Mouse (Mus musculus): Measurements from ENCODE around the gene Wwox. TPM values are rescaled to one million over a fixed set of nuclear protein-coding genes. Genes with fewer than 3 reads are reported as not detected.

Gene Wwox
- polyA plus RNA-seq, 1 experiment from 2014 or later = 13.8 TPM

DNA sequence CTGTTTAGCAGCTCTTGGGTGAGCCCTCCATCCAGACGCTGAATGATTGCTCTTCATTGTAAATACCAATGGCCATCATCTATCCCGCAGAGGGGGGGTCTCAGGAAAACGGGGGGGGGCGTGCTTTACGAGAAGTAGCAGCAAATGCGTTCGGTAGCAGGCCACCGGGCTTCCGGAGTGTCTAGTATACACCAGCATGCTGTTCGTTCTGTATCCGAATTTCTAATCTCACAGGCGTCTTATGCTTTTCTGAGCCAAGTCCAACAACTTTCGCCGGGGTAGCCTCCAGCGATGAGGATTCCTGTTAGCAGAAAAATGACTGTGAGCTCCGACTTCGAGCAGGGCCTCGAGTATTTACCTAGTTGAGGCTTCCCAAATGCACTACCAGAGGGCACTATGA is 719.8 kb downstream of the Wwox start:
- no peaks in the 10 kb centered on the region for H3K27me3 ChIP-seq (ENCODE audit: control insufficient read depth, insufficient read depth, low read length)
- H3K4me3 ChIP-seq (ENCODE audit: low read depth, low read length) = no peak overlapping the region
- H3K36me3 ChIP-seq (ENCODE audit: control insufficient read depth, insufficient read depth, low read length) = no peaks in the 10 kb centered on the region
- no peak overlapping the region for H3K9ac ChIP-seq (replicated peaks; ENCODE audit: low read depth, low read length)
- no peak for ATAC-seq (ENCODE audit: low read depth)
- H3K4me2 ChIP-seq (ENCODE audit: low read depth, low read length) = peak overlapping the region; percentile 59
- H3K9me3 ChIP-seq (ENCODE audit: control insufficient read depth, low read length) = no peaks in the 10 kb centered on the region
- H3K27ac ChIP-seq (ENCODE audit: low read depth, low read length) = no peak overlapping the region
- WGBS = 7% methylated on average over 18 of the region's 18 CpGs
- peaks cover 18% of the 10 kb centered on the region; the same call in 1 of the 2 replicates for H3K4me1 ChIP-seq (ENCODE audit: control insufficient read depth, insufficient read depth, low read length)

DNA sequence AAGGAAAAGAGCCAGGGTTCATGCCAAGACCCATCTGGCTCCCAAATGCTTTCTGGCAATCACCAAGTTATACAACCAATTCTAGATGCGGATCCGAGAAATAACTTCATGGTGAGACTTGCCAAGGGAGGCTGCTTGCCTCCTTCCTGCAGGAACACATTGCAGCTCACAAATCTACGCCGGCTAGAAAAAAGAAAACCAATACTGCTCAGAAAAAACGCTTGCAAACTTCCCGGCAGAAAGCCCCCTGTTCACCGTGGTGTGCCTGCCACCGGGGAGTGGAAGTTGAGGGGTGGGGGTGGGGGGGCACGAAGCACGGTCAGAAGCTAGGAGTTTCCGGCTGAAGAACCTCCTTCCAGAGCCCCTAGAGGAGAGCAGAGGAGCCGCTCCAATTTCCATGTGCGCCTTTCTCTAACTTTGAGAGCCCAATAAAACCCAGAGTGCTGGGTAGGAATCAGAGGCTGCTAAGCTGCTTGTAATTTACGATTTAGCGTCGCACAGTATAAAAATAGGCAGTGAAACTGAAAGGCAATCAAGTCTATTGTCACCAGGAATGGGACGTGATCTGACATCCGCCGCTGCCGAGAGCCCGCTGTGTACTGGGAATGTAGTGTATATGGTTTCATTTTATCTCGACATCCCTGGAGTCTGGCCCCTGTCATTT is 720.4 kb downstream of the Wwox start:
- Histone ChIP-seq H3K36me3 (ENCODE audit: control insufficient read depth, insufficient read depth, low read length) (no peaks in the 10 kb centered on the region), H3K4me1 (ENCODE audit: control insufficient read depth, insufficient read depth, low read length) (peaks cover 18% of the 10 kb centered on the region; the same call in 1 of the 2 replicates), H3K9me3 (ENCODE audit: control insufficient read depth, low read length) (no peaks in the 10 kb centered on the region), H3K27me3 (ENCODE audit: control insufficient read depth, insufficient read depth, low read length) (no peaks in the 10 kb centered on the region), H3K4me3 (ENCODE audit: low read depth, low read length) (peak overlapping the region; percentile 23), H3K27ac (ENCODE audit: low read depth, low read length) (no peak overlapping the region), H3K9ac (replicated peaks; ENCODE audit: low read depth, low read length) (peak overlapping the region; percentile 28; the same call in 1 of the 2 replicates), H3K4me2 (ENCODE audit: low read depth, low read length) (peak overlapping the region; percentile 59)
- 2% methylated on average over 22 of the region's 22 CpGs for WGBS
- peak; percentile 41; the same call in 1 of the 2 replicates for ATAC-seq (ENCODE audit: low read depth)

GRCm38 (mm10) chr8:115160407-115160806 is 721.0 kb downstream of the Wwox start:
- Histone ChIP-seq H3K9me3 (ENCODE audit: control insufficient read depth, low read length) (no peaks in the 10 kb centered on the region), H3K27me3 (ENCODE audit: control insufficient read depth, insufficient read depth, low read length) (no peaks in the 10 kb centered on the region), H3K4me2 (ENCODE audit: low read depth, low read length) (peak overlapping the region; percentile 59), H3K9ac (replicated peaks; ENCODE audit: low read depth, low read length) (no peak overlapping the region; the same call in 1 of the 2 replicates), H3K27ac (ENCODE audit: low read depth, low read length) (no peak overlapping the region), H3K36me3 (ENCODE audit: control insufficient read depth, insufficient read depth, low read length) (no peaks in the 10 kb centered on the region), H3K4me1 (ENCODE audit: control insufficient read depth, insufficient read depth, low read length) (peaks cover 18% of the 10 kb centered on the region; the same call in 1 of the 2 replicates), H3K4me3 (ENCODE audit: low read depth, low read length) (peak overlapping the region; percentile 23; the same call in 1 of the 2 replicates)
- ATAC-seq (ENCODE audit: low read depth) = no peak
- 66% methylated on average over 5 of the region's 5 CpGs for WGBS

DNA sequence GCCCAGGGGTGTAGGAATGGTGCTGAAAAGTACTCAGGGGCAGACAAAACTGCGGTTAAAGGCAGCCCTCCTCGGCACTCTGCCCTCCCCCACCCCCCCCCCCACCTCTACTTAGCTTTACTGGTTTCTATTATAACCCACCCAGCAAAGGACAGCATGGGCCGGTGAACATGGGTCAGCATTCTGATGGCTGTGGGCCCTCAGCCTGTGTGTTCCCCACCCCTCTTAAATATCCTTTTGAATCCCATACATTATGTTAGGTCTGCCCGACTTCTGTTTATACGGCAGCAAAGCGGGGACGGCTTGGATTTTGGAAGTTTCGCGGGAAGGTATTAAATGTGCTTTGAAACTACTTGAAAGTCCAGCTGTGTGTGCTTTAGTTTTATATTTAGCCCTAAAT is 722.1 kb downstream of the Wwox start:
- WGBS = 66% methylated on average over 9 of the region's 9 CpGs
- Histone ChIP-seq H3K27me3 (ENCODE audit: control insufficient read depth, insufficient read depth, low read length) (no peaks in the 10 kb centered on the region), H3K36me3 (ENCODE audit: control insufficient read depth, insufficient read depth, low read length) (no peaks in the 10 kb centered on the region), H3K4me2 (ENCODE audit: low read depth, low read length) (no peak overlapping the region), H3K9me3 (ENCODE audit: control insufficient read depth, low read length) (no peaks in the 10 kb centered on the region), H3K4me1 (ENCODE audit: control insufficient read depth, insufficient read depth, low read length) (peaks cover 18% of the 10 kb centered on the region; the same call in 1 of the 2 replicates), H3K4me3 (ENCODE audit: low read depth, low read length) (no peak overlapping the region), H3K9ac (replicated peaks; ENCODE audit: low read depth, low read length) (no peak overlapping the region), H3K27ac (ENCODE audit: low read depth, low read length) (no peak overlapping the region)
- ATAC-seq (ENCODE audit: low read depth) = no peak

DNA sequence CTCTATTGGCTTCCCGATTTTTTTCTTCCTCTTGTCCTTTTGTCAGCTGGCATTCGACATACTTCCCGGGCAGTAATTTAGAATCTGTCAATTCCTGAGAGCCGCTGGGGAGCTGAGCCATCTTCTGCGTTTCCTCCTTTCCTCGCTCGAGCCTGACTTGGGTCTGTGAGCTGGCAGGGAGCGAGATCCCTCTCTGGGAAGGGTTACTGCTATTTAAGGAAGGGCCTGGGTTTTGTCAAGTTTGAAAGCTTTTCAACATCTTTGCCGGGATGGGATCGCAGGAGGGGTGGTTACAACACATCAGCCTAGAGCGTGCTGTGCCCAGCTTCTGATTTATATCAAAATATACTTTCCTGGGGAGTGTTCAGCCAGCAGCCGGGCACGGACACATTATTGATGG is 725.4 kb downstream of the Wwox start:
- no peak overlapping the region for H3K4me3 ChIP-seq (ENCODE audit: low read depth, low read length)
- H3K27ac ChIP-seq (ENCODE audit: low read depth, low read length) = no peak overlapping the region
- H3K4me1 ChIP-seq (ENCODE audit: control insufficient read depth, insufficient read depth, low read length) = peaks cover 7% of the 10 kb centered on the region; the same call in 1 of the 2 replicates
- H3K9ac ChIP-seq (replicated peaks; ENCODE audit: low read depth, low read length) = no peak overlapping the region
- no peaks in the 10 kb centered on the region for H3K9me3 ChIP-seq (ENCODE audit: control insufficient read depth, low read length)
- no peak for ATAC-seq (ENCODE audit: low read depth)
- no peaks in the 10 kb centered on the region for H3K36me3 ChIP-seq (ENCODE audit: control insufficient read depth, insufficient read depth, low read length)
- 23% methylated on average over 13 of the region's 13 CpGs for WGBS
- no peak overlapping the region for H3K4me2 ChIP-seq (ENCODE audit: low read depth, low read length)
- no peaks in the 10 kb centered on the region for H3K27me3 ChIP-seq (ENCODE audit: control insufficient read depth, insufficient read depth, low read length)

DNA sequence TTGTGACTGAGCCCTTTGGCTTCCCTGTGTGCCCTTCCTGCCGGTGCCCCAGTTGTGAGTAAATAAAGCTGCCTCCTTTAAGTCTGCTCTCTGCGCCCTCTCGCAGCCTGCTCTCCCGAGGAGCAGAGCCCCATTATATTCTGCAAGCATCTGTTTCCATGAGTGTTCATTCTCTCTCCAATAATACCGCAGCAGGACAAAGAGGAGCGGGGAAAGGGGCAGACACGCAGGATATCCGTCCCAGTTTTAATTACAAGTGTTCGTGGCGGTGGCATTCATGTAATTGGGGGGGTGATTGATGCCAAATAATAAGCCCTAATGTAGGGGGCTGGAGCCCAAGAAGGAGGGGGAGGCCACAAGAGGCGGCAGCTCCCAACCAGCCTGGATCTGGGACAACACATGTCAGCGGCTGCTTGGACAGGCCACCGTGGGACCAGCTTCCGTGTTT is 734.2 kb downstream of the Wwox start:
- Histone ChIP-seq H3K36me3 (ENCODE audit: control insufficient read depth, insufficient read depth, low read length) (no peaks in the 10 kb centered on the region), H3K4me2 (ENCODE audit: low read depth, low read length) (0 out of 2 replicates have a peak overlapping the region, but pooled peaks have one; percentile 9), H3K4me3 (ENCODE audit: low read depth, low read length) (no peak overlapping the region), H3K4me1 (ENCODE audit: control insufficient read depth, insufficient read depth, low read length) (peaks cover 3% of the 10 kb centered on the region; the same call in 1 of the 2 replicates), H3K9me3 (ENCODE audit: control insufficient read depth, low read length) (no peaks in the 10 kb centered on the region), H3K27me3 (ENCODE audit: control insufficient read depth, insufficient read depth, low read length) (no peaks in the 10 kb centered on the region), H3K27ac (ENCODE audit: low read depth, low read length) (no peak overlapping the region), H3K9ac (replicated peaks; ENCODE audit: low read depth, low read length) (0 out of 2 replicates have a peak overlapping the region, but pooled peaks have one; percentile 8)
- peak; percentile 24; the same call in 1 of the 2 replicates for ATAC-seq (ENCODE audit: low read depth)
- WGBS = 27% methylated on average over 14 of the region's 14 CpGs

DNA sequence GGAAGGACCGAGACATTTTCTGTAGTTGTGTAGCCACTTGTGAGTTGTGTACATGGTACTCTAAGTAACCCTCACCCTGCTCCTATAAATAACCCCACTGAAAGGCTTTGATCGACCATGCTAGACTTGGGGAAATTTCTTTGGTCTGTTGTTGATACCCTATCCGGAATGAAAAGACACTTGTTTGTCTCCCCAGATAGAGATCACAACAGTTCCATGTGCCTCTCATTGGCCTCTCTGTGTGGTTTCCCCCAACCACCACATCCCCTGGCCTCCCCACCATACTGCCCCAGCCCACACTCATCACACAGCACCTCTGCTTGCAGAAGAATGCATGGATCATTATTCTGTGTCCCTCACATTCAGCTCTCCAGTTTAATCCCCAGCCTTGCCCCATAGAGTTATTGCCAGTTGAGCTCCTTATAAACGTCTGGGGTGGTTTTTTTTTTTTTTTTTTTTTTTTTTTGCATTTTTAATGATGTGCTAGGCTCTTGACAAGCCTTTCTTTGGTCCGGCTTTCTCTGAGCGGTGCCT is 746.0 kb downstream of the Wwox start:
- no peak for ATAC-seq (ENCODE audit: low read depth)
- Histone ChIP-seq H3K27me3 (ENCODE audit: control insufficient read depth, insufficient read depth, low read length) (no peaks in the 10 kb centered on the region), H3K9me3 (ENCODE audit: control insufficient read depth, low read length) (no peaks in the 10 kb centered on the region), H3K4me3 (ENCODE audit: low read depth, low read length) (no peak overlapping the region), H3K4me1 (ENCODE audit: control insufficient read depth, insufficient read depth, low read length) (no peaks in the 10 kb centered on the region), H3K9ac (replicated peaks; ENCODE audit: low read depth, low read length) (no peak overlapping the region), H3K4me2 (ENCODE audit: low read depth, low read length) (no peak overlapping the region), H3K36me3 (ENCODE audit: control insufficient read depth, insufficient read depth, low read length) (no peaks in the 10 kb centered on the region), H3K27ac (ENCODE audit: low read depth, low read length) (no peak overlapping the region)
- 77% methylated on average over 6 of the region's 6 CpGs for WGBS

- Histone ChIP-seq H3K36me3 (ENCODE audit: control insufficient read depth, insufficient read depth, low read length) (no peaks in the 10 kb centered on the region), H3K4me3 (ENCODE audit: low read depth, low read length) (no peak overlapping the region), H3K4me2 (ENCODE audit: low read depth, low read length) (no peak overlapping the region), H3K4me1 (ENCODE audit: control insufficient read depth, insufficient read depth, low read length) (no peaks in the 10 kb centered on the region), H3K9me3 (ENCODE audit: control insufficient read depth, low read length) (no peaks in the 10 kb centered on the region), H3K9ac (replicated peaks; ENCODE audit: low read depth, low read length) (no peak overlapping the region), H3K27ac (ENCODE audit: low read depth, low read length) (no peak overlapping the region), H3K27me3 (ENCODE audit: control insufficient read depth, insufficient read depth, low read length) (no peaks in the 10 kb centered on the region)
- 83% methylated on average over 13 of the region's 13 CpGs for WGBS
- ATAC-seq (ENCODE audit: low read depth) = no peak
Measured at GRCm38 (mm10) chr8:115186121-115186811, 746.8 kb downstream of the Wwox start.

DNA sequence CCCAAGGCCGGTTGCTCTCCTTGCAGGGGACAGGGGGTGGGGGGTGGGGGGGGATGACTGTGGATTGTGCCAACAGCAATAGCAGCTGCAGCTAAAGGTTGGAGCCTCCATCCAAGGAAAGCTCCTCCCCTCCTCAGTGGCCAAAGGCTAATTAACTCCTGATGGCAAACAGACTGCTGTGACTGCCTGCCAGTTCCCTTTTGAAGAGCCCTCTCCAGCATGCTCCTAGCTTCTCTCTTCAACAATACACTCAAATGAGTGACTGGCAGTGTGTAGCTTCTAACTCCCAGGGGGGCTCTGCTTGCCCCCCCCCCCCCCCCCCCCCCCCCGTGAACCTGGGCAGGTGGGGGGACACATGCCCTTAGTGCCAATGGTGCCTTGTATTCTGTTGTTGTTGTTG is 747.4 kb downstream of the Wwox start:
- Histone ChIP-seq H3K36me3 (ENCODE audit: control insufficient read depth, insufficient read depth, low read length) (no peaks in the 10 kb centered on the region), H3K4me3 (ENCODE audit: low read depth, low read length) (no peak overlapping the region), H3K4me2 (ENCODE audit: low read depth, low read length) (no peak overlapping the region), H3K27ac (ENCODE audit: low read depth, low read length) (no peak overlapping the region), H3K9ac (replicated peaks; ENCODE audit: low read depth, low read length) (no peak overlapping the region), H3K9me3 (ENCODE audit: control insufficient read depth, low read length) (no peaks in the 10 kb centered on the region), H3K4me1 (ENCODE audit: control insufficient read depth, insufficient read depth, low read length) (no peaks in the 10 kb centered on the region), H3K27me3 (ENCODE audit: control insufficient read depth, insufficient read depth, low read length) (no peaks in the 10 kb centered on the region)
- 7% methylated on average over 1 of the region's 2 CpGs for WGBS
- no peak for ATAC-seq (ENCODE audit: low read depth)

Data from neural tube, embryonic 14.5 days (tissue).